In the genomic region with DNA sequence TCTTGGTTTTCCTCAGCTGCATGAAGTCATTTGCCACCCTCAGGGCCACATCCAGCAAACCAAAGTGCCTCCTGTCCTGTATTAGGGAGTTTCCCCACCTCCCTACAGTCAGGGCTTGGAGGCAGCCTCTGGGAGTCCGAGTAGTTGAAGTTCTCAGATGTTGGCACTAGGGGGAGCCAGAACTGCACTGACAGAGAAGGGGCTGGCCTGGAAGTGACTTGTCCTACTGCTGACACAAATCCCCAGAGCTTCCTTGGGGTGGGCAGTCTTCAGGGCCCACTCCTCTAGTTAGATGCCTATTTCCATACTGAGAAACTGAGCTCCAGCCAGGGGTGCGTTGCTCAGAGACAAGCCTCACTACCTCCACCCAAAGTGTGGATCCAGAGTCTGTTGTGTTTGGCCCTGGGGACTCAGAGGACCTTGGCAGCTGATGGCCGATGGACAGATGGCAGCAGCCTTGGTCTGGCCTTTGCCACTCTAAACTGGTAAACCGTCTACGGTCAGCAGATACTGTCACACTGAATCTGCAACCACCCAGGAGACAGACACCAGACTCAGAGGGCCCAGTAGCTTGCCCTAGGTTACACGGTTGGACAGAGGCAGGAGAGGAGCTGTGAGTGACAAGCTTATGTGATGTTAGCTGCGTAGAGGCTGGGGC, we compare ENCODE assay signal across 1 mouse cellular context.
TF ChIP-seq lines count a peak whose summit lies in the region.

No protein-coding gene starts in this region.

TF ChIP-seq in MEL, 35 proteins besides CTCF, POLR2A, EP300 and RAD21 (continued from another document):
- peak; percentile 92 for TF ChIP-seq SMC3 (IDR thresholded peaks at IDR 0.05; ENCODE audit: low read depth, low read length)
- TF ChIP-seq MYB (IDR thresholded peaks at IDR 0.05; ENCODE audit: low read depth, low read length), result no peak
- TF ChIP-seq ZNF384 (IDR thresholded peaks at IDR 0.05; ENCODE audit: low read depth, low read length), result no peak
- TF ChIP-seq TBP (IDR thresholded peaks at IDR 0.05; ENCODE audit: low read depth, low read length), result no peak
- TF ChIP-seq ETS1 (IDR thresholded peaks at IDR 0.05; ENCODE audit: low read depth, low read length), result no peak
- 0 out of 2 replicates have a peak, but pooled peaks have one; percentile 38 for TF ChIP-seq MAZ (IDR thresholded peaks at IDR 0.05; ENCODE audit: low read depth, low read length)
- TF ChIP-seq GABPA (IDR thresholded peaks at IDR 0.05; ENCODE audit: low read depth, low read length), result no peak
- 0 out of 2 replicates have a peak, but pooled peaks have one; percentile 16 for TF ChIP-seq BHLHE40 (IDR thresholded peaks at IDR 0.05; ENCODE audit: borderline replicate concordance, low read depth, low read length)
- peak; percentile 88 for TF ChIP-seq ZC3H11A (IDR thresholded peaks at IDR 0.05; ENCODE audit: low read depth, low read length)
- no peak for TF ChIP-seq HCFC1 (IDR thresholded peaks at IDR 0.05; ENCODE audit: low read depth, low read length)
- TF ChIP-seq RCOR1 (IDR thresholded peaks at IDR 0.05; ENCODE audit: low read depth, low read length), result no peak
- no peak for TF ChIP-seq TAL1 (IDR thresholded peaks at IDR 0.05; ENCODE audit: low read length)
- TF ChIP-seq ZMIZ1 (IDR thresholded peaks at IDR 0.05; ENCODE audit: low read depth, low read length), result no peak
- peak; percentile 47; the same call in 1 of the 2 replicates for TF ChIP-seq SIN3A (IDR thresholded peaks at IDR 0.05; ENCODE audit: low read length)
- no peak for TF ChIP-seq KAT2A (conservative IDR thresholded peaks at IDR 0.05; ENCODE audit: low read depth, low read length)
TF ChIP-seq in MEL: peak in this region for 5.
